Mouse (Mus musculus) embryonic facial prominence, embryonic 14.5 days (tissue): ENCODE measurements at regions not wholly inside any gene's neighbourhood (a gene's known extent, or its start where the extent isn't known, plus 50 kb on each side); places are given as distances from the start of the nearest gene placed in this dataset.
A peak's percentile ranks its signal among the peaks of the same experiment; 100 is the strongest.

ENCODE experiments used
- ATAC-seq: fragments of 200-750 bp; cut with Nextera tagmentation; 2 replicates; pipeline ENCODE4 v1.8.0; 2017; ENCODE audit warnings: low read depth, moderate number of reproducible peaks, moderate TSS enrichment
- DNase-seq: peaks from one replicate; pipeline ENCODE4 v3.0.0-alpha.2; 2015; ENCODE audit warnings: low spot score
- H3K27ac ChIP-seq: fragments of 300-500 bp; sonication (generic); replicated peaks from 2 replicates; pipeline ENCODE4 v1.5.1; 2014; ENCODE audit warnings: low read depth, mild to moderate bottlenecking, low read length, moderate library complexity
- H3K27me3 ChIP-seq: fragments of 300-500 bp; sonication (generic); replicated peaks from 2 replicates; pipeline ENCODE4 v1.6.1; 2014; ENCODE audit warnings: low read length; ENCODE audit not compliant: control insufficient read depth, insufficient read depth
- H3K36me3 ChIP-seq: fragments of 300-500 bp; sonication (generic); 2 replicates; pipeline ENCODE4 v1.6.1; 2014; ENCODE audit warnings: low read length, mixed read lengths; ENCODE audit not compliant: control insufficient read depth, insufficient read depth
- H3K4me1 ChIP-seq: fragments of 300-500 bp; sonication (generic); 2 replicates; pipeline ENCODE4 v1.6.1; 2014; ENCODE audit warnings: antibody characterized with exemption, low read length; ENCODE audit not compliant: control insufficient read depth, insufficient read depth
- H3K4me2 ChIP-seq: fragments of 300-500 bp; sonication (generic); 2 replicates; pipeline ENCODE4 v1.6.1; 2014; ENCODE audit warnings: low read depth, mild to moderate bottlenecking, low read length, moderate library complexity, mixed read lengths
- H3K4me3 ChIP-seq: fragments of 300-500 bp; sonication (generic); 2 replicates; pipeline ENCODE4 v1.5.1; 2014; ENCODE audit warnings: low read depth, mild to moderate bottlenecking, low read length
- H3K9ac ChIP-seq: fragments of 300-500 bp; sonication (generic); 2 replicates; pipeline ENCODE4 v1.6.1; 2014; ENCODE audit warnings: low read depth, mild to moderate bottlenecking, low read length, moderate library complexity, mixed read lengths
- H3K9me3 ChIP-seq: fragments of 300-500 bp; sonication (generic); 2 replicates; pipeline ENCODE4 v1.6.1; 2016; ENCODE audit warnings: low read length; ENCODE audit not compliant: control insufficient read depth
- WGBS: fragments of 180-500 bp; shearing (Covaris S2); extraction: QIAGEN DNeasy Blood & Tissue Kit; methylation state at CpG from one replicate; pipeline ENCODE4 v1.1.7; 2014; 5-methylcytosine and 5-hydroxymethylcytosine counted together

- DNase-seq (no peak), ATAC-seq (no peak)
- no peaks in the 10 kb centered on the region for H3K9me3 ChIP-seq
- no peak overlapping the region for H3K4me3 ChIP-seq
- no peak overlapping the region for H3K4me2 ChIP-seq
- no peaks in the 10 kb centered on the region for H3K27me3 ChIP-seq
- H3K4me1 ChIP-seq, result no peaks in the 10 kb centered on the region
- H3K36me3 ChIP-seq, result no peaks in the 10 kb centered on the region
- WGBS, result 58% methylated on average over 2 of the region's 2 CpGs
- no peak overlapping the region for H3K27ac ChIP-seq
- no peak overlapping the region for H3K9ac ChIP-seq
These were observed 211.6 kb upstream of the Irx2 start for GRCm38 (mm10) chr13:72416981-72417380.

GRCm38 (mm10) chr13:72417816-72418215, 210.8 kb upstream of the Irx2 start:
- Histone ChIP-seq H3K4me3 (no peak overlapping the region), H3K27ac (no peak overlapping the region), H3K9me3 (no peaks in the 10 kb centered on the region), H3K27me3 (no peaks in the 10 kb centered on the region), H3K4me1 (no peaks in the 10 kb centered on the region), H3K36me3 (no peaks in the 10 kb centered on the region), H3K9ac (no peak overlapping the region), H3K4me2 (no peak overlapping the region)
- DNase-seq (no peak), ATAC-seq (no peak)
- 78% methylated on average over 3 of the region's 3 CpGs for WGBS

GRCm38 (mm10) chr13:72418285-72418684, 210.3 kb upstream of the Irx2 start:
- Histone ChIP-seq H3K9ac (no peak overlapping the region), H3K4me3 (no peak overlapping the region), H3K36me3 (no peaks in the 10 kb centered on the region), H3K27me3 (no peaks in the 10 kb centered on the region), H3K4me2 (no peak overlapping the region), H3K27ac (no peak overlapping the region), H3K9me3 (no peaks in the 10 kb centered on the region), H3K4me1 (no peaks in the 10 kb centered on the region)
- ATAC-seq (no peak), DNase-seq (no peak)
- WGBS, result 67% methylated on average over 2 of the region's 2 CpGs

GRCm38 (mm10) chr13:72419532-72419931, 209.1 kb upstream of the Irx2 start:
- 79% methylated on average over 4 of the region's 4 CpGs for WGBS
- Histone ChIP-seq H3K4me2 (no peak overlapping the region), H3K27me3 (no peaks in the 10 kb centered on the region), H3K27ac (no peak overlapping the region), H3K36me3 (no peaks in the 10 kb centered on the region), H3K4me3 (no peak overlapping the region), H3K9me3 (no peaks in the 10 kb centered on the region), H3K4me1 (no peaks in the 10 kb centered on the region), H3K9ac (no peak overlapping the region)
- no peak for DNase-seq
- no peak for ATAC-seq

- Histone ChIP-seq H3K9me3 (no peaks in the 10 kb centered on the region), H3K9ac (no peak overlapping the region), H3K36me3 (no peaks in the 10 kb centered on the region), H3K4me3 (no peak overlapping the region), H3K4me2 (no peak overlapping the region), H3K27me3 (no peaks in the 10 kb centered on the region), H3K4me1 (no peaks in the 10 kb centered on the region; the same call in 1 of the 2 replicates), H3K27ac (no peak overlapping the region)
- peak; percentile 58 for DNase-seq
- peak; percentile 70; the same call in 1 of the 2 replicates for ATAC-seq
- WGBS, result 17% methylated on average over 8 of the region's 8 CpGs
These were observed 202.7 kb upstream of the Irx2 start for GRCm38 (mm10) chr13:72425917-72426316.

GRCm38 (mm10) chr13:72445336-72445735, 183.3 kb upstream of the Irx2 start:
- Histone ChIP-seq H3K4me2 (no peak overlapping the region), H3K27ac (no peak overlapping the region), H3K9me3 (no peaks in the 10 kb centered on the region), H3K4me1 (no peaks in the 10 kb centered on the region), H3K27me3 (no peaks in the 10 kb centered on the region), H3K9ac (no peak overlapping the region), H3K4me3 (no peak overlapping the region), H3K36me3 (no peaks in the 10 kb centered on the region)
- DNase-seq (no peak), ATAC-seq (no peak)
- 71% methylated on average over 3 of the region's 3 CpGs for WGBS

GRCm38 (mm10) chr13:72448458-72449058, 180.1 kb upstream of the Irx2 start:
- H3K27me3 ChIP-seq, result no peaks in the 10 kb centered on the region
- no peak overlapping the region for H3K4me2 ChIP-seq
- H3K27ac ChIP-seq, result no peak overlapping the region
- DNase-seq (no peak), ATAC-seq (no peak)
- H3K4me1 ChIP-seq, result no peaks in the 10 kb centered on the region
- H3K4me3 ChIP-seq, result no peak overlapping the region
- 75% methylated on average over 5 of the region's 5 CpGs for WGBS
- H3K9ac ChIP-seq, result no peak overlapping the region
- no peaks in the 10 kb centered on the region for H3K9me3 ChIP-seq
- H3K36me3 ChIP-seq, result no peaks in the 10 kb centered on the region

- H3K36me3 ChIP-seq, result no peaks in the 10 kb centered on the region
- no peak for ATAC-seq
- 70% methylated on average over 7 of the region's 7 CpGs for WGBS
These were observed 133.3 kb upstream of the Irx2 start for GRCm38 (mm10) chr13:72495353-72495752.

GRCm38 (mm10) chr13:72497036-72497435, 131.6 kb upstream of the Irx2 start:
- H3K4me2 ChIP-seq, result no peak overlapping the region
- ATAC-seq (no peak), DNase-seq (no peak)
- H3K4me1 ChIP-seq, result no peaks in the 10 kb centered on the region
- H3K36me3 ChIP-seq, result no peaks in the 10 kb centered on the region
- 75% methylated on average over 5 of the region's 5 CpGs for WGBS
- no peak overlapping the region for H3K27ac ChIP-seq
- no peaks in the 10 kb centered on the region for H3K27me3 ChIP-seq
- no peak overlapping the region for H3K4me3 ChIP-seq
- H3K9ac ChIP-seq, result no peak overlapping the region
- no peaks in the 10 kb centered on the region for H3K9me3 ChIP-seq

More at GRCm38 (mm10) chr13:72495353-72495752, 133.3 kb upstream of the Irx2 start:
- Histone ChIP-seq H3K27ac (no peak overlapping the region), H3K4me1 (no peaks in the 10 kb centered on the region), H3K27me3 (no peaks in the 10 kb centered on the region), H3K9ac (no peak overlapping the region), H3K9me3 (no peaks in the 10 kb centered on the region), H3K4me2 (no peak overlapping the region), H3K4me3 (no peak overlapping the region)
- no peak for DNase-seq
